Mouse (Mus musculus) cerebellum, adult 8-10 months (tissue): ENCODE data around the gene Cyp3a11.
"Not testable (repeated sequence)": the region's sequence is repeated elsewhere in the genome, so short reads cannot be mapped to it uniquely, and the experiment has no call there.

ENCODE experiments used
- DNase-seq: peaks from one replicate; pipeline ENCODE4 v3.0.0; 2022

The Cyp3a11 gene

GRCm38 (mm10) chr5:145879688-145880087 lies at the start of gene Cyp3a11:
Cyp3a11 (minus strand) TSS chr5:145879964.
- DNase-seq, result no peak

- DNase-seq, result no peak
Measured at GRCm38 (mm10) chr5:145912912-145913311, 33.1 kb upstream of the Cyp3a11 start.

DNA sequence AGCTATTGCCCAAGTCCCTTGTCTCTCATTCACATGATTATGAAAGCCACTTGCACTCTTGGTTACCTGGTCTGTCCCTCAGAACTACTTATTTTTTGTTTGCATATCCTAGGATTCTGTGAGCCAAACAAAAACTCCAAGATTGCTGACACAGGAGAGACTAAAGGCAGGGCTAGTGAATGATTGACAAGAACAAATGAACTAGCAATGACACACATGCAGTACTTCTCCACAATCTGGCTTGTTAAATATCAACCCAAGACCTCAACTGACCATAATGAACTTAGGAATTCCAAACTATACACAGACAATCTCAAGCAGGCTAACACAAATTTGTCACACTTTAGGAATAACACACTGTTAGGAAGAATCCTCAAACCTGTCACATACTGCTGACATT lies 32.0 kb upstream of the Cyp3a11 start:
- no peak for DNase-seq

DNA sequence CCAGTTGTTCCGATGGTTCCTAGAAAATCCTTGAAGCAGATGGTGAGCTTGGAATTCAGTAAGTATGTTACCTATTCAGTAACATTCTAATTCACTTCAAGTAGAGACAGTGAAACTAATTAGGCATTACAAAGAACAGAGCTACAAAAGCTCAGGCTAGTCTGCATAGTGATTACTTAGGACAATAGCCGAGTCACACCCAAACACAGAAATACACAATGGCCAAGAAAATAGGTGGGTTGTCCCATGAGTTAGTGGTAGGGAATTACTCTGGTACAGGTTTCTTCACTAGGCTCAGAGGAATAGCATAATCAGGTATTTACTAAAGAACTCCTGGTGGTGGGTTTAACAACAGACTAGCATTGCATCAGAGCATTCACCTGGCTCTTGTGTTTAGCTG lies 27.2 kb upstream of the Cyp3a11 start:
- DNase-seq, result not testable (repeated sequence)

- no peak for DNase-seq
Measured at GRCm38 (mm10) chr5:145904535-145904934, 24.8 kb upstream of the Cyp3a11 start.

DNA sequence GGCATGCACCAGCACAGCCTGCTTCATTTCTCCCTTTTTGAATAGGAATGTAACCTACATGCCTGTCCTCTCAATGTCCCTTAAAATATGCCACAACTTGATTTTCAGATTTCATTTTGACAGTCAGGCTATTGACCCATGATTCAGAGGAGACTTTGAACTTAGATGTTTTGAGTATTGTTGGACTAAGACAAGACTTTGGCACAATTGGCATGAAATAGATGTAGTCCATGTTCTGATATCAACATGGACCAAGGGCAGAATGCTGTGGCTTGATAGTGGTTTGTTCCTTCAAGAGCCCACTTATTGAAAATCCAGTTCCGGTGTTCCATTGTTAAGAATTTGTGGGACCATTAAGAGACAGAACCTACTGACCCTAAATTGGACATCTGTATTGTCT lies 23.6 kb upstream of the Cyp3a11 start:
- no peak for DNase-seq

GRCm38 (mm10) chr5:145900436-145900990 lies 20.7 kb upstream of the Cyp3a11 start:
- DNase-seq, result no peak

- DNase-seq, result no peak
Measured at GRCm38 (mm10) chr5:145897271-145897670, 17.5 kb upstream of the Cyp3a11 start.

DNA sequence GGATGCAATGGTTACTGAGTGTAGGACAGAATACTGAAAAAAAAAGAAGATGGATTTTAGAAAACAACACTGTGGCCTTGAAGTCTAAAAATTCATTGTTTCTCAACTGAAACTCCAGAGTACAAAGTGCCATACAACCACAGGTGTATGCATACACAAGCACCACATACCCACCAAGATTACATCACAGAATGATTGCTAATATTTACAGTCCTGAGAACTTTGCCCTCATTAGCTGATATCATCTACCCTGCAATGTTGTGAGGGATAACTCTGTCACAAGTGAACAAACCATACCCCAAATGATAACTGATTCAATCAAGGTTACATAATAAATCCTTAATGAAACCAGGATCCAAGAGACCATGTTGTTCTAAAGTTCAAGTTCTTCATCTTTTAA lies 1.4 kb upstream of the Cyp3a11 start:
- no peak for DNase-seq

DNA sequence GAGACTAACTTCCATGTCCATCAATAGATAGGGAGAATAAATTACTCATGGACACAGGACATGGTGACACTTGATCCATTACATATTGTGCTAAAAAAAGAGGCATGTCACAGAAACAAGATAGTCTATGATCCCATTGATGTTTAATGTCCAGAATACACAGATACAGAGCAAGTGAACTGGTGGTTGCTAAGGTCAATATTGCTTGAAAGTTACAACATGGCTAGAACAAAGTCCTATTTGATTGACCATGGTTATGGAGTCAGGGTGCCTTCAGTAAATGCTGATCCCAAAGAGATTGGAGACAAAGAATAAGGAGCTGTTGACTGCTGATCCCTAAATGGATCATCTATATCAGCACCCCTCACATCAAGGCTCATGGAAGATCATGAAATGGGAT lies 12.3 kb downstream of the Cyp3a11 start:
- DNase-seq, result not testable (repeated sequence)

DNA sequence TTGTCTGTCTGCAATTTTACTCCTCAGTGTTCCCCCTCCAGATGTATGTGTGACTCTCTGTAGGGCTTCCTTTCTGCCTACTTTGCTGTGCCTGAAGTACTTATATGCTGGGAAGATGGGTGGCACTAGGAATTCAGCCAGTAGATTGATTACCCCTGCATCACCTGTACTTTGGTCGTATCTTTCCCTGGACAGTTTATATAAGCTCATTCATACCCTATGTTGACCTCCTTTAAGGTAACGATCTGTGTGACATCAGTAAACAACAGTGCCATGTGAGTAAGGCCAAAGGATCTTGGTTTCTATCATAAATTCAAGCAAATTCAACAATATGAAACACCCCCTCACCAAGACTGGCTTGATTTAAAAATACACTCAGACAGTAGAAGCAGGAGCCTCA lies 74.0 kb downstream of the Cyp3a11 start, which contains the start of gene Cyp3a44:
TSS of gene Cyp3a44 (minus strand) at position 79 of the 400 bp plus-strand sequence.
- not testable (repeated sequence) for DNase-seq
